Mouse (Mus musculus) heart, adult 8-10 months (tissue): ENCODE data around the gene Plppr4. TPM values are rescaled to one million over a fixed set of nuclear protein-coding genes. Genes with fewer than 3 reads are reported as not detected.

Experiments
- DNase-seq: peaks from one replicate; pipeline ENCODE4 v3.0.0; 2022; ENCODE audit warnings: low spot score
- microRNA-seq: library from miRNA; unstranded; fragments of <30 nt; microRNA quantifications from one replicate; pipeline ENCODE4 v1.2.0, GENCODE M21; 2022
- total RNA-seq, 4 experiments: library from RNA; stranded (reverse); gene quantifications; 2 replicates each; pipeline ENCODE4 v1.2.4; 2022

Plppr4 gene
- total RNA-seq, 4 experiments from 2014 or later: 0.11 to 0.22 (median 0.15) TPM

GRCm38 (mm10) chr3:117294308-117294925 is 66.3 kb downstream of the Plppr4 start:
- no peak for DNase-seq

Small RNAs within 50 kb of the gene (microRNA-seq; reads per million reads assigned to microRNA genes)
- not detected for gene Gm22408

Other genes starting within 250 kb of the Plppr4 start
- gene Plppr5, start 214.0 kb upstream of the Plppr4 start, total RNA-seq: under 1 TPM; 0.09 to 0.28 (median 0.21) TPM